ENCODE assay signal across 28 mouse cellular contexts in the genomic region with DNA sequence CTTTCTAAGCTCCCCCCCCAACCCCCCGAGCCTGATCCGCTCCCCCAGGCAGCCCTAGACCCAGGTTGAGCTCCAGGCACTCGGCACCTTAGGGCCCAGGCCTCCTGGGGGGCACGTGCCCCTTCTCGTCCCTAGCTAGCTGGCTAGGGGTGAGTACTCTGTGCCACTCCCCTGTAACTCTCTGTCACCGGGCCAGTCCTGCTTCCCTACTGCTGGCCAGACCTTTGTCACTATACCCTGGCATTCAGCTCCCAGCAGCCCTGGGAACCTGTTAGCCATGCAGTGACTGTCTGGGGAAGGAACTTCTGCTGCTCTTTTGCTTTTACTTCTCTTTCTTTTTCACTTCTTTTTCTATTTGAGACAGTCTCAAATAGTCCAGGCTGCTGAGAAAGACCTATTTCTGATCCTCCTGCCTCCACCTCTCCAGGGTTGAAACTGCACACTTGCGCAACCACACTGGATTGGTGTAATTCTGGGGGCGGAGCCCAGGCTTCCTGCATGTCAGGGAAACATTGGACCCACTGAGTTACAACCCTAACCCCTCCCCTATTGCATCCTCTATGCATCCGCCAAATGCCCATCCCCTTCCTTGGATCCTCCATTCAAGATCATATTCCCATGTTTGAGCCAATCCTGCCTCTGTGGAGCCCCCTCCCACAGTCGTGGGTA. TPM values are rescaled to one million over a fixed set of nuclear protein-coding genes. Genes with fewer than 3 reads are reported as not detected.
A peak's percentile ranks its signal among the peaks of the same experiment; 100 is the strongest.
DNase-seq lines count a peak whose midpoint lies in the region; ATAC-seq and TF ChIP-seq lines count a peak whose summit lies in the region.
"Had no signal": no experiment of that assay in that cellular context is flagged by ENCODE, and none has a peak within 500 bp of the region (broad histone marks: within the 10 kb centered on the region; RNA-seq: fewer than 3 reads in every experiment).

No protein-coding gene starts in this region.

- peaks cover 84% of the 10 kb centered on the region for H3K27me3 ChIP-seq in C2C12 (ENCODE audit: control insufficient read depth, insufficient read depth, insufficient read length)
- H3K27me3 ChIP-seq in intestine, embryonic 16.5 days (replicated peaks; ENCODE audit: control insufficient read depth, insufficient read depth, low read length), result no peaks in the 10 kb centered on the region; the same call in 1 of the 2 replicates
- no peaks in the 10 kb centered on the region for H3K27me3 ChIP-seq in liver, embryonic 16.5 days (ENCODE audit: control insufficient read depth, insufficient read depth, low read depth, low read length)
- no peaks in the 10 kb centered on the region for H3K27me3 ChIP-seq in midbrain, embryonic 14.5 days (ENCODE audit: control insufficient read depth, insufficient read depth, low read length)
- H3K27me3 ChIP-seq: midbrain, embryonic 15.5 days; stomach, embryonic 15.5 days had no signal

- H3K36me3 ChIP-seq in C2C12 (ENCODE audit: control insufficient read depth, insufficient read depth), result no peaks in the 10 kb centered on the region
- H3K36me3 ChIP-seq in intestine, embryonic 16.5 days (ENCODE audit: control insufficient read depth, insufficient read depth, low read length), result no peaks in the 10 kb centered on the region
- H3K36me3 ChIP-seq in liver, embryonic 16.5 days (ENCODE audit: control insufficient read depth, insufficient read depth), result no peaks in the 10 kb centered on the region
- H3K36me3 ChIP-seq in midbrain, embryonic 14.5 days (ENCODE audit: control insufficient read depth, insufficient read depth, low read length), result no peaks in the 10 kb centered on the region
- H3K36me3 ChIP-seq: midbrain, embryonic 15.5 days; neural tube, embryonic 15.5 days; stomach, embryonic 15.5 days had no signal

- peak; percentile 76 for ATAC-seq in intestine, embryonic 16.5 days
- peak; percentile 67 for ATAC-seq in liver, embryonic 16.5 days (ENCODE audit: low read depth)
- no peak for ATAC-seq in midbrain, embryonic 14.5 days (ENCODE audit: low FRiP score, low TSS enrichment)
- ATAC-seq: midbrain, embryonic 15.5 days had no signal

- WGBS in intestine, embryonic 16.5 days, result 75% methylated on average over 10 of the region's 10 CpGs
- 44% methylated on average over 10 of the region's 10 CpGs for WGBS in liver, embryonic 16.5 days (ENCODE audit: insufficient replicate concordance)
- 86% methylated on average over 10 of the region's 10 CpGs for WGBS in midbrain, embryonic 14.5 days

- no peak overlapping the region for H3K9ac ChIP-seq in intestine, embryonic 16.5 days (ENCODE audit: low read depth, low read length)
- H3K9ac ChIP-seq in liver, embryonic 16.5 days (ENCODE audit: low read depth, low read length), result no peak overlapping the region
- H3K9ac ChIP-seq in midbrain, embryonic 14.5 days (replicated peaks; ENCODE audit: low read length), result no peak overlapping the region
- H3K9ac ChIP-seq: hindbrain, embryonic 14.5 days; midbrain, embryonic 15.5 days; neural tube, embryonic 15.5 days; stomach, embryonic 15.5 days had no signal

- no peak overlapping the region for H3K4me3 ChIP-seq in C2C12 (ENCODE audit: insufficient read depth, poor library complexity, severe bottlenecking)
- no peak overlapping the region for H3K4me3 ChIP-seq in intestine, embryonic 16.5 days (ENCODE audit: low read length)
- no peak overlapping the region for H3K4me3 ChIP-seq in liver, embryonic 16.5 days (ENCODE audit: low read depth, low read length)
- no peak overlapping the region for H3K4me3 ChIP-seq in midbrain, embryonic 14.5 days (replicated peaks; ENCODE audit: low read depth, low read length)
- H3K4me3 ChIP-seq: forebrain, embryonic 10.5 days; layer of hippocampus, adult 2 months; left cerebral cortex, adult 2 months; megakaryocyte, embryonic 14.5 days; midbrain, embryonic 15.5 days; myocyte; neural tube, embryonic 15.5 days; stomach, embryonic 15.5 days had no signal

- TF ChIP-seq CTCF in C2C12 (IDR thresholded peaks at IDR 0.05; ENCODE audit: control insufficient read depth, insufficient read depth, insufficient read length), result no peak

- H3K79me2 ChIP-seq in C2C12 (ENCODE audit: control insufficient read depth, insufficient read depth), result no peaks in the 10 kb centered on the region

- peaks cover 11% of the 10 kb centered on the region; the same call in 1 of the 2 replicates for H3K4me1 ChIP-seq in intestine, embryonic 16.5 days (ENCODE audit: control insufficient read depth, insufficient read depth, low read length)
- H3K4me1 ChIP-seq in liver, embryonic 16.5 days (ENCODE audit: control insufficient read depth, low read depth, low read length), result no peaks in the 10 kb centered on the region
- H3K4me1 ChIP-seq in midbrain, embryonic 14.5 days (ENCODE audit: control insufficient read depth, insufficient read depth, low read length), result no peaks in the 10 kb centered on the region
- H3K4me1 ChIP-seq: midbrain, embryonic 15.5 days; neural tube, embryonic 15.5 days; stomach, embryonic 15.5 days had no signal

- no peaks in the 10 kb centered on the region for H3K79me3 ChIP-seq in C2C12 (ENCODE audit: low read depth)

- no peaks in the 10 kb centered on the region for H3K9me3 ChIP-seq in intestine, embryonic 16.5 days (ENCODE audit: control insufficient read depth, low read length)
- no peaks in the 10 kb centered on the region for H3K9me3 ChIP-seq in liver, embryonic 16.5 days (replicated peaks; ENCODE audit: control insufficient read depth, low read length)
- H3K9me3 ChIP-seq in midbrain, embryonic 14.5 days (ENCODE audit: control insufficient read depth, low read length), result no peaks in the 10 kb centered on the region
- H3K9me3 ChIP-seq: forebrain, embryonic 10.5 days; midbrain, embryonic 15.5 days; neural tube, embryonic 15.5 days; stomach, embryonic 15.5 days had no signal

- H3K27ac ChIP-seq in intestine, embryonic 16.5 days (ENCODE audit: low read length), result peak overlapping the region; percentile 23; the same call in 1 of the 2 replicates
- H3K27ac ChIP-seq in liver, embryonic 16.5 days (ENCODE audit: low read length), result no peak overlapping the region
- no peak overlapping the region for H3K27ac ChIP-seq in midbrain, embryonic 14.5 days (replicated peaks; ENCODE audit: low read depth, low read length)
- H3K27ac ChIP-seq: forebrain, embryonic 10.5 days; hindbrain, embryonic 14.5 days; layer of hippocampus, adult 2 months; left cerebral cortex, adult 2 months; midbrain, embryonic 15.5 days; neural tube, embryonic 15.5 days; stomach, embryonic 15.5 days had no signal

- no peak overlapping the region for H3K4me2 ChIP-seq in intestine, embryonic 16.5 days (ENCODE audit: low read depth, low read length)
- H3K4me2 ChIP-seq in liver, embryonic 16.5 days (ENCODE audit: low read depth, low read length), result no peak overlapping the region
- H3K4me2 ChIP-seq in midbrain, embryonic 14.5 days (ENCODE audit: low read length), result no peak overlapping the region
- H3K4me2 ChIP-seq: heart, embryonic 11.5 days; hindbrain, embryonic 14.5 days; midbrain, embryonic 15.5 days; neural tube, embryonic 15.5 days; stomach, embryonic 15.5 days had no signal

- peak; percentile 43 for DNase-seq in layer of hippocampus, adult 11-12 months (ENCODE audit: low spot score)
- DNase-seq in layer of hippocampus, postnatal 10 days (ENCODE audit: low spot score in 2 of 2), result no peak
- DNase-seq in midbrain, embryonic 14.5 days, result no peak
- DNase-seq in adrenal gland, postnatal 10 days, result no peak
- no peak for DNase-seq in MN1 (ENCODE audit: low spot score)
- DNase-seq: adrenal gland, adult 8-10 months; cerebellum, adult 11 months; cerebellum, postnatal 10 days; embryo, embryonic 11 days; heart, postnatal 10 days; kidney, adult 11 months; kidney, postnatal 10 days; lung, postnatal 10 days; right cerebral cortex, postnatal 14 days had no signal

- H3ac ChIP-seq in C2C12 (ENCODE audit: control insufficient read depth, insufficient read length, low read depth), result no peak overlapping the region

TF ChIP-seq in C2C12, 6 proteins besides CTCF, POLR2A, EP300 and RAD21:
- TF ChIP-seq MYOG (IDR thresholded peaks at IDR 0.05; ENCODE audit: control insufficient read depth, extremely low read depth, insufficient read length), result no peak
- peak; percentile 74 for TF ChIP-seq CEBPB (IDR thresholded peaks at IDR 0.05; ENCODE audit: low read depth)
- no peak for TF ChIP-seq MAX (IDR thresholded peaks at IDR 0.05)
- TF ChIP-seq FOSL1 (IDR thresholded peaks at IDR 0.05; ENCODE audit: insufficient read depth, low read length, poor library complexity, severe bottlenecking), result no peak

RNA-seq across cellular contexts. Expression of a gene that starts 11.4 kb away (rescaled TPM):
- 10 to 100 TPM; 13.7 to 16.4 TPM for total RNA-seq in layer of hippocampus, postnatal 10 days (2021)
- 0.04 TPM for polyA plus RNA-seq in C2C12 (2012; fragmentation: generic; extraction: Trizol)
- polyA plus RNA-seq in intestine, embryonic 16.5 days (2015; fragmentation: Nextera tagmentation; extraction: Ambion mirVana), result 6.0 and 8.0 TPM in 2 replicates
- 0.50 and 0.64 TPM in 2 replicates for polyA plus RNA-seq in liver, embryonic 16.5 days (2015; fragmentation: Nextera tagmentation; extraction: Ambion mirVana)
- 1.7 and 3.2 TPM in 2 replicates for polyA plus RNA-seq in midbrain, embryonic 14.5 days (2014; fragmentation: Nextera tagmentation; extraction: Ambion mirVana)
- total RNA-seq in adrenal gland, postnatal 10 days (2021), result 1 to 10 TPM; 5.2 to 6.0 TPM
- total RNA-seq: MEL had no signal

RNA-seq across cellular contexts. Expression of a gene that starts 18.8 kb away (rescaled TPM):
- 10 to 100 TPM; 73.5 to 74.9 TPM for total RNA-seq in layer of hippocampus, postnatal 10 days (2021)
- polyA plus RNA-seq in C2C12 (2012; fragmentation: generic; extraction: Trizol), result 23.2 TPM
- 61.8 and 64.6 TPM in 2 replicates for polyA plus RNA-seq in intestine, embryonic 16.5 days (2015; fragmentation: Nextera tagmentation; extraction: Ambion mirVana)
- 30.1 TPM in 2 replicates for polyA plus RNA-seq in liver, embryonic 16.5 days (2015; fragmentation: Nextera tagmentation; extraction: Ambion mirVana)
- polyA plus RNA-seq in midbrain, embryonic 14.5 days (2014; fragmentation: Nextera tagmentation; extraction: Ambion mirVana), result 67.3 and 88.9 TPM in 2 replicates
- 10 to 100 TPM; 51.9 to 55.5 TPM for total RNA-seq in adrenal gland, postnatal 10 days (2021)

RNA-seq across cellular contexts. Expression of a gene that starts 58.5 kb away (rescaled TPM):
- total RNA-seq in layer of hippocampus, postnatal 10 days (2021), result 1 to 10 TPM; 5.4 to 6.2 TPM
- 104 TPM for polyA plus RNA-seq in C2C12 (2012; fragmentation: generic; extraction: Trizol)
- 105 and 126 TPM in 2 replicates for polyA plus RNA-seq in intestine, embryonic 16.5 days (2015; fragmentation: Nextera tagmentation; extraction: Ambion mirVana)
- 112 and 118 TPM in 2 replicates for polyA plus RNA-seq in liver, embryonic 16.5 days (2015; fragmentation: Nextera tagmentation; extraction: Ambion mirVana)
- polyA plus RNA-seq in midbrain, embryonic 14.5 days (2014; fragmentation: Nextera tagmentation; extraction: Ambion mirVana), result 22.8 and 34.7 TPM in 2 replicates
- 10 to 100 TPM; 18.6 to 19.2 TPM for total RNA-seq in adrenal gland, postnatal 10 days (2021)
